Mouse (Mus musculus) spleen, postnatal 36 days (tissue): ENCODE data around the gene Mad1l1.

Experiments
- DNase-seq, 2 experiments: peaks; one replicate each; pipeline ENCODE4 v3.0.0; 2022; ENCODE audit warnings: low spot score in 2 of 2, mixed read lengths in 1 of 2

The Mad1l1 gene

GRCm38 (mm10) chr5:140263754-140264749 lies 57.3 kb downstream of the Mad1l1 start:
- peak in 1 of 2 experiments; percentile 11 for DNase-seq

- DNase-seq, result no peak
Measured at GRCm38 (mm10) chr5:140262401-140262800, 59.0 kb downstream of the Mad1l1 start.

GRCm38 (mm10) chr5:140261313-140261712 lies 60.0 kb downstream of the Mad1l1 start:
- DNase-seq, result no peak

- no peak for DNase-seq
Measured at GRCm38 (mm10) chr5:140258633-140259032, 62.7 kb downstream of the Mad1l1 start.

- DNase-seq, result no peak
Measured at GRCm38 (mm10) chr5:140258035-140258434, 63.3 kb downstream of the Mad1l1 start.

- DNase-seq, result no peak
Measured at GRCm38 (mm10) chr5:140257439-140257838, 63.9 kb downstream of the Mad1l1 start.

- no peak for DNase-seq
Measured at GRCm38 (mm10) chr5:140256685-140257084, 64.7 kb downstream of the Mad1l1 start.

- no peak for DNase-seq
Measured at GRCm38 (mm10) chr5:140255265-140255664, 66.1 kb downstream of the Mad1l1 start.

GRCm38 (mm10) chr5:140254656-140255055 lies 66.7 kb downstream of the Mad1l1 start:
- DNase-seq, result no peak

- DNase-seq, result no peak
Measured at GRCm38 (mm10) chr5:140251989-140252388, 69.4 kb downstream of the Mad1l1 start.

- DNase-seq, result no peak
Measured at GRCm38 (mm10) chr5:140250370-140250769, 71.0 kb downstream of the Mad1l1 start.

- DNase-seq, result no peak
Measured at GRCm38 (mm10) chr5:140249359-140250062, 71.8 kb downstream of the Mad1l1 start.

- DNase-seq, result no peak
Measured at GRCm38 (mm10) chr5:140248101-140248500, 73.3 kb downstream of the Mad1l1 start.

GRCm38 (mm10) chr5:140240235-140240634 lies 81.1 kb downstream of the Mad1l1 start:
- DNase-seq, result no peak

- no peak for DNase-seq
Measured at GRCm38 (mm10) chr5:140238880-140239279, 82.5 kb downstream of the Mad1l1 start.

GRCm38 (mm10) chr5:140230818-140231217 lies 90.5 kb downstream of the Mad1l1 start:
- DNase-seq, result no peak

GRCm38 (mm10) chr5:140228306-140228705 lies 93.0 kb downstream of the Mad1l1 start:
- DNase-seq, result no peak

GRCm38 (mm10) chr5:140226871-140227270 lies 94.5 kb downstream of the Mad1l1 start:
- DNase-seq, result no peak

GRCm38 (mm10) chr5:140225881-140226280 lies 95.5 kb downstream of the Mad1l1 start:
- no peak for DNase-seq

- DNase-seq, result no peak
Measured at GRCm38 (mm10) chr5:140225103-140225502, 96.2 kb downstream of the Mad1l1 start.

- peak in 1 of 2 experiments; percentile 17 for DNase-seq
Measured at GRCm38 (mm10) chr5:140223070-140224053, 98.0 kb downstream of the Mad1l1 start.
